Mouse (Mus musculus) limb, embryonic 15.5 days (tissue): ENCODE results near the gene Asl. TPM values are rescaled to one million over a fixed set of nuclear protein-coding genes. Genes with fewer than 3 reads are reported as not detected.

Experiments used
- ATAC-seq: fragments of 200-750 bp; cut with Nextera tagmentation; 2 replicates; pipeline ENCODE4 v1.8.0; 2017; ENCODE audit warnings: low read depth, moderate TSS enrichment; ENCODE audit not compliant: insufficient number of reproducible peaks, low FRiP score, low TSS enrichment
- H3K27ac ChIP-seq: fragments of 300-500 bp; sonication (generic); 2 replicates; pipeline ENCODE4 v1.5.1; 2015; ENCODE audit warnings: moderate library complexity, mild to moderate bottlenecking, inconsistent platforms
- H3K27me3 ChIP-seq: fragments of 300-500 bp; sonication (generic); 2 replicates; pipeline ENCODE4 v1.6.1; 2015; ENCODE audit warnings: inconsistent platforms
- H3K36me3 ChIP-seq: fragments of 300-500 bp; sonication (generic); 2 replicates; pipeline ENCODE4 v1.6.1; 2015; ENCODE audit warnings: inconsistent platforms
- H3K4me1 ChIP-seq: fragments of 300-500 bp; sonication (generic); 2 replicates; pipeline ENCODE4 v1.6.1; 2015; ENCODE audit warnings: inconsistent platforms
- H3K4me2 ChIP-seq: fragments of 300-500 bp; sonication (generic); 2 replicates; pipeline ENCODE4 v1.6.1; 2015; ENCODE audit warnings: mild to moderate bottlenecking, inconsistent platforms
- H3K4me3 ChIP-seq: fragments of 300-500 bp; sonication (generic); 2 replicates; pipeline ENCODE4 v1.5.1; 2015; ENCODE audit warnings: mild to moderate bottlenecking, inconsistent platforms
- H3K9ac ChIP-seq: fragments of 300-500 bp; sonication (generic); 2 replicates; pipeline ENCODE4 v1.6.1; 2015; ENCODE audit warnings: inconsistent platforms
- H3K9me3 ChIP-seq: fragments of 300-500 bp; sonication (generic); 2 replicates; pipeline ENCODE4 v1.6.1; 2016; ENCODE audit warnings: inconsistent platforms
- WGBS: fragments of 180-500 bp; shearing (Covaris S2); methylation state at CpG from one replicate; pipeline ENCODE4 v1.1.7; 2015; 5-methylcytosine and 5-hydroxymethylcytosine counted together
- polyA plus RNA-seq: library from polyadenylated mRNA; unstranded; fragments of >200 nt; fragmentation: Nextera tagmentation; extraction: Ambion mirVana; gene quantifications from 2 replicates; pipeline ENCODE4 v1.2.1, GENCODE M21; 2015

Gene Asl
- polyA plus RNA-seq, 1 experiment from 2014 or later = 29.0 TPM

DNA sequence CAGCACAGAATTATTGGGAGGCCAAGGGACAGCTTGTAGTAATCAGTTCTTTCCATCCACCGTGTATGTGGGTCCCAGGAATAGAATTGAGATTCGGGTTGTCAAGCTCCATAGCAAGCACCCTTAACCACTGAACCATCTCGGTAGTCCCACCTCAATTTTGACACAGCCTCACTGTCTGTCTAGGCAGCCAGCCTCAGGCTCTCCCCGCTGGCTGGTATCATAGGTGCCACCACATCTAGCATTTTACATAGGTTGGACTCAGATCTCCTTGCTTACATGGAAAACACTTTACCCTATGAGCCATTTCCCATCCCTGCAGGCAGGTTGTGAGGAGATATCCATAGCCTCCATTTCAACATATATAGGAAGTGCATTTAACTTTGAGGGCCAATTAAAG, 54.7 kb downstream of the Asl start:
- 87% methylated on average over 4 of the region's 4 CpGs for WGBS
- no peak overlapping the region for H3K9ac ChIP-seq
- H3K4me3 ChIP-seq = no peak overlapping the region
- H3K27ac ChIP-seq = no peak overlapping the region
- H3K36me3 ChIP-seq = peaks cover 8% of the 10 kb centered on the region; the same call in 1 of the 2 replicates
- H3K4me1 ChIP-seq = no peaks in the 10 kb centered on the region
- no peaks in the 10 kb centered on the region for H3K9me3 ChIP-seq
- no peak for ATAC-seq
- no peaks in the 10 kb centered on the region for H3K27me3 ChIP-seq
- no peak overlapping the region for H3K4me2 ChIP-seq

DNA sequence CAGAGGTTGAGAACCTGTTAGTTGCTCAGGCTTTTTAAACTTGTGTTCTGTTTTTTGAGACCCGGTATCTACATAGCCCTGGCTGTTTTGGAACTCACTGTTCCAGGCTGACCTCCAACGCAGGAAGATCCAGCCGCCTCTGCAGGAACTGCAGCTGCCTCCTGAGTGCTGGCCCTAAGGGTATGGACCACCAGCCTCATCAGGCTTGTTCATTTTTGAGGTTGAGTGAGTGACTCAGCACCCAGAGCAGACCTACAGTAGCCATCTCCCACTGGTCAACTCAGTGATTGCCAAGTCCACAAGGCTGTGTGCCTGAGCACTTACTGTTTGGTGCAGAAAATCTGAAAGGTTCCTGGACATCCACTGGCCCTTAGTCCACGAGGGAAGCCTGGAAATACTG, 57.6 kb downstream of the Asl start:
- 77% methylated on average over 4 of the region's 4 CpGs for WGBS
- Histone ChIP-seq H3K4me3 (no peak overlapping the region), H3K27ac (no peak overlapping the region), H3K27me3 (no peaks in the 10 kb centered on the region), H3K4me1 (no peaks in the 10 kb centered on the region), H3K9ac (no peak overlapping the region), H3K36me3 (peaks cover 8% of the 10 kb centered on the region; the same call in 1 of the 2 replicates), H3K9me3 (no peaks in the 10 kb centered on the region), H3K4me2 (no peak overlapping the region)
- no peak for ATAC-seq

DNA sequence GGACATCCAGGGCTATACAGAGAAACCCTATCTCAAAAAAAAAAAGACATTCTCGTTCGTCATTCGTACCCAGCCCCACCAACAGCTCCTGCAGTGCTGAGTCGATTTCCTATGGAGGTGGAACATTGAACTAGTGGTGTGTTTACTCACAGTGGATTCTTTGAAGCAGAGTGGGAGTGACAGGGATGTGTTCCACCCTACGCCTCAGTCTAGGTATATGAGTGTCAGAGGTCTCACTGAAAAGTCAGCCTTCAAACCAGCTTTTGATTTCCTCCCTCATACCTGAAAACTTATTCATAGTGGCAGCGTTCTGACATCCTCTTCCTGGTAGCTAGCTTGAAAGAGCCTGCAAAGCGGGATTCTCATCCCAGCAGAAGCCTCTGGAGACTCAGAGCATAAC, 60.6 kb downstream of the Asl start:
- Histone ChIP-seq H3K4me3 (no peak overlapping the region), H3K27me3 (no peaks in the 10 kb centered on the region), H3K4me1 (no peaks in the 10 kb centered on the region), H3K27ac (no peak overlapping the region), H3K36me3 (peaks cover 8% of the 10 kb centered on the region; the same call in 1 of the 2 replicates), H3K9me3 (no peaks in the 10 kb centered on the region), H3K9ac (no peak overlapping the region), H3K4me2 (no peak overlapping the region)
- no peak for ATAC-seq
- WGBS = 83% methylated on average over 7 of the region's 7 CpGs

DNA sequence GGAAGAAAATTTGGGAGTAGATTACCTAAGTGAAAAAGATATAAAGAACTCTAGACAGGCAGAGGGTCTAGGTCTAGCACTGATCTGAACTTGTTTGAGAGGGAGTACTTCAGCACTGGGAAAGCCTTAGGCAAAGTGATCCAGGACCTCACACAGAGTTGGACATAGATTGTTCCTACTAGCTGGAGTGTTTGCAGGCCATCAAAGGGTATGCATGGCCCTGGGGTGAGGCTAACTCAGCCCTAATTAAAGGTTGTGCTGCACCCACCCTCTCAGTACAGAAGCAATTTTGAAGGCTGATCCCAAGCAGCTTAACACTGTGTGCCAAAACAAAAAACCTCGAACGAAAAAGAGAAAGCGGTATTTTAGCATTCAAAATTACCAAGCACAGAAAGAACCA, 62.6 kb downstream of the Asl start:
- ATAC-seq = no peak
- H3K9ac ChIP-seq = no peak overlapping the region
- H3K9me3 ChIP-seq = no peaks in the 10 kb centered on the region
- H3K4me2 ChIP-seq = no peak overlapping the region
- no peak overlapping the region for H3K4me3 ChIP-seq
- 72% methylated on average over 3 of the region's 3 CpGs for WGBS
- no peak overlapping the region for H3K27ac ChIP-seq
- no peaks in the 10 kb centered on the region for H3K4me1 ChIP-seq
- H3K36me3 ChIP-seq = peaks cover 1% of the 10 kb centered on the region; the same call in 1 of the 2 replicates
- no peaks in the 10 kb centered on the region for H3K27me3 ChIP-seq

DNA sequence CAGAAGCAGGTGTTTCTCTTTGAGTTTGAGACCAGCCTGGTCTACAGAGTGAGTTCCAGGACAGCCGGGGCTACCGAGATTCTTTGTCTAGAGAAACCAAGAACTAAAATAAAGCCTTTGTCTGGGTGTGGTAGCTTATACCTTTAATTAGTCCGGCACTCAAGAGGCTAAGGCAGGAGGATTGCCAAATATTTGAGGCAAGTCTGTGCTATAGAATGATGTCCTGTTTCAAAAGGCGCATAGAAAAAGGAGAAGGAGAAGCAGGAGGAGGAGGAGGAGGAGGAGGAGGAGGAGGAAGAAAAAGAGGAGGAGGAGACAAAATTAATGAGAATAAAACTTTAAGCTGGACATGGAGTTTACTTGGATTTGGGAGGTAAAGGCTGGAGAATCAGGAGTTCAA, 65.8 kb downstream of the Asl start:
- Histone ChIP-seq H3K4me1 (no peaks in the 10 kb centered on the region), H3K27me3 (no peaks in the 10 kb centered on the region), H3K9me3 (no peaks in the 10 kb centered on the region), H3K4me2 (no peak overlapping the region), H3K9ac (no peak overlapping the region), H3K36me3 (no peaks in the 10 kb centered on the region), H3K4me3 (no peak overlapping the region), H3K27ac (no peak overlapping the region)
- 74% methylated on average over 4 of the region's 4 CpGs for WGBS
- ATAC-seq = no peak

Other genes with a start within 250 kb of the Asl start
- 35.5 and 38.1 TPM in 2 replicates for gene Psph, start 241.8 kb downstream of the Asl start, polyA plus RNA-seq
- 62.1 and 76.1 TPM in 2 replicates for gene Sumf2, start 182.3 kb downstream of the Asl start, polyA plus RNA-seq
- 814 and 824 TPM in 2 replicates for gene Chchd2, start 141.8 kb downstream of the Asl start, polyA plus RNA-seq
- 6.2 and 7.4 TPM in 2 replicates for gene Zbed5, start 133.5 kb downstream of the Asl start, polyA plus RNA-seq
- 0.32 and 1.7 TPM in 2 replicates for gene Phkg1, start 130.7 kb downstream of the Asl start, polyA plus RNA-seq
- 3.1 and 3.6 TPM in 2 replicates for gene Nupr1l, start 120.7 kb downstream of the Asl start, polyA plus RNA-seq
- gene Vkorc1l1, start 87.3 kb downstream of the Asl start, polyA plus RNA-seq = 21.2 and 28.5 TPM in 2 replicates
- gene Gusb, start 26.2 kb downstream of the Asl start, polyA plus RNA-seq = 45.6 and 49.6 TPM in 2 replicates
- 35.8 and 38.3 TPM in 2 replicates for gene Crcp, start within 50 bp of the Asl start, polyA plus RNA-seq
- gene Tpst1, start 44.1 kb upstream of the Asl start, polyA plus RNA-seq = 119 and 123 TPM in 2 replicates
- 6.4 and 6.9 TPM in 2 replicates for gene Kctd7, start 115.6 kb upstream of the Asl start, polyA plus RNA-seq
- gene Rabgef1, start 142.6 kb upstream of the Asl start, polyA plus RNA-seq = 30.6 and 31.8 TPM in 2 replicates
- 26.3 and 37.7 TPM in 2 replicates for gene Tmem248, start 187.8 kb upstream of the Asl start, polyA plus RNA-seq
- 71.2 and 77.9 TPM in 2 replicates for gene Sbds, start 226.3 kb upstream of the Asl start, polyA plus RNA-seq
- gene Tyw1, start 226.4 kb upstream of the Asl start, polyA plus RNA-seq = 23.1 and 25.1 TPM in 2 replicates